Comparison of ENCODE assay signal across 9 mouse cellular contexts in the genomic region with DNA sequence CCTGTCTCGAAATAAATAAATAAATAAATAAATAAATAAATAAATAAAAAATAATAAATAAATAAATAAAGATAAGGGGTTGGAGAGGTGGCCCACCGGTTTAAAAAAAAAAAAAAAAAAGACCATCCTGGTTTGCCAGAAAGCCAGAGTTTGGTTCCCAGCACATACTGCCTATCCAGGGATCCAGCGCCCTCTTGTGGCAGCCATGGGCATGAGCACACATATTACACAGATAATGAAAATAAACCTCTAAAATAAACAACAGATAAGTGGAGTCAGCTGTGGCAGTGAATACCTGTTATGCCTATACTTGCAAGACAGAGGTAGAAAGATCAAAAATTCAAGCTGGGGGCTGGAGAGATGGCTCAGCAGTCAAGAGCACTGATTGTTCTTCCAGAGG. TPM values are rescaled to one million over a fixed set of nuclear protein-coding genes. Genes with fewer than 3 reads are reported as not detected.
A peak's percentile ranks its signal among the peaks of the same experiment; 100 is the strongest.
DNase-seq lines count a peak whose midpoint lies in the region; ATAC-seq lines count a peak whose summit lies in the region.
"Had no signal": no experiment of that assay in that cellular context is flagged by ENCODE, and none has a peak within 500 bp of the region (broad histone marks: within the 10 kb centered on the region; RNA-seq: fewer than 3 reads in every experiment).

No protein-coding gene starts in this region.

- H3K9ac ChIP-seq in forebrain, embryonic 11.5 days (ENCODE audit: low read length) = no peak overlapping the region
- no peak overlapping the region for H3K9ac ChIP-seq in forebrain, embryonic 12.5 days
- H3K9ac ChIP-seq in midbrain, embryonic 11.5 days (ENCODE audit: low read length) = no peak overlapping the region
- no peak overlapping the region for H3K9ac ChIP-seq in midbrain, embryonic 16.5 days (ENCODE audit: low read depth, low read length)
- H3K9ac ChIP-seq: lung, embryonic 15.5 days had no signal

- peak; percentile 81 for DNase-seq in forebrain, embryonic 11.5 days (ENCODE audit: low spot score)
- DNase-seq in midbrain, embryonic 11.5 days (ENCODE audit: low spot score, missing footprints) = peak; percentile 91
- DNase-seq in c-Kit-negative CD71-positive TER-119-positive erythroid progenitor cells, embryonic 14.5 days (ENCODE audit: low read depth, low spot score) = peak; percentile 48
- peak; percentile 73 for DNase-seq in limb, embryonic 10.5 days (ENCODE audit: low spot score)
- DNase-seq in spleen, postnatal 36 days (ENCODE audit: low spot score in 2 of 2) = peak; percentile 49 to 54
- no peak for DNase-seq in left cerebral cortex, adult 11 months (ENCODE audit: low spot score)

- ATAC-seq in forebrain, embryonic 11.5 days (replicated peaks; ENCODE audit: low FRiP score) = no peak
- ATAC-seq in forebrain, embryonic 12.5 days (ENCODE audit: low FRiP score) = no peak
- no peak for ATAC-seq in midbrain, embryonic 11.5 days (ENCODE audit: low FRiP score)
- no peak for ATAC-seq in midbrain, embryonic 16.5 days

- no peaks in the 10 kb centered on the region for H3K9me3 ChIP-seq in forebrain, embryonic 11.5 days (ENCODE audit: control insufficient read depth, low read length)
- H3K9me3 ChIP-seq in forebrain, embryonic 12.5 days = no peaks in the 10 kb centered on the region
- no peaks in the 10 kb centered on the region for H3K9me3 ChIP-seq in midbrain, embryonic 11.5 days (ENCODE audit: control insufficient read depth, low read length)
- H3K9me3 ChIP-seq in midbrain, embryonic 16.5 days (replicated peaks; ENCODE audit: control insufficient read depth, low read length, poor library complexity, severe bottlenecking) = no peaks in the 10 kb centered on the region
- H3K9me3 ChIP-seq in limb, embryonic 10.5 days (replicated peaks) = no peaks in the 10 kb centered on the region
- H3K9me3 ChIP-seq: lung, embryonic 15.5 days had no signal

- H3K4me1 ChIP-seq in forebrain, embryonic 11.5 days (replicated peaks; ENCODE audit: control insufficient read depth, insufficient read depth, low read length) = peaks cover 26% of the 10 kb centered on the region; the same call in 1 of the 2 replicates
- H3K4me1 ChIP-seq in forebrain, embryonic 12.5 days = peaks cover 47% of the 10 kb centered on the region
- H3K4me1 ChIP-seq in midbrain, embryonic 11.5 days (ENCODE audit: control insufficient read depth, insufficient read depth, low read length) = peaks cover 40% of the 10 kb centered on the region
- peaks cover 11% of the 10 kb centered on the region for H3K4me1 ChIP-seq in midbrain, embryonic 16.5 days (ENCODE audit: control insufficient read depth, insufficient read depth, low read length)
- peaks cover 72% of the 10 kb centered on the region for H3K4me1 ChIP-seq in limb, embryonic 10.5 days

- peaks cover 11% of the 10 kb centered on the region; the same call in 1 of the 2 replicates for H3K27me3 ChIP-seq in forebrain, embryonic 11.5 days (ENCODE audit: control insufficient read depth, insufficient read depth, low read length)
- peaks cover 26% of the 10 kb centered on the region for H3K27me3 ChIP-seq in forebrain, embryonic 12.5 days
- H3K27me3 ChIP-seq in midbrain, embryonic 11.5 days (ENCODE audit: control insufficient read depth, insufficient read depth, low read length) = no peaks in the 10 kb centered on the region
- peaks cover 8% of the 10 kb centered on the region; the same call in 1 of the 2 replicates for H3K27me3 ChIP-seq in midbrain, embryonic 16.5 days (ENCODE audit: control insufficient read depth, insufficient read depth, low read depth, low read length)
- H3K27me3 ChIP-seq in limb, embryonic 10.5 days (ENCODE audit: low read depth, poor library complexity, severe bottlenecking) = no peaks in the 10 kb centered on the region
- H3K27me3 ChIP-seq: lung, embryonic 15.5 days had no signal

- H3K36me3 ChIP-seq in forebrain, embryonic 11.5 days (ENCODE audit: control insufficient read depth, insufficient read depth, low read length) = no peaks in the 10 kb centered on the region
- H3K36me3 ChIP-seq in forebrain, embryonic 12.5 days (replicated peaks) = no peaks in the 10 kb centered on the region
- H3K36me3 ChIP-seq in midbrain, embryonic 11.5 days (ENCODE audit: control insufficient read depth, insufficient read depth, low read length) = no peaks in the 10 kb centered on the region
- no peaks in the 10 kb centered on the region for H3K36me3 ChIP-seq in midbrain, embryonic 16.5 days (ENCODE audit: control insufficient read depth, insufficient read depth, low read length)
- peaks cover 9% of the 10 kb centered on the region; the same call in 1 of the 2 replicates for H3K36me3 ChIP-seq in limb, embryonic 10.5 days
- H3K36me3 ChIP-seq: lung, embryonic 15.5 days had no signal

- H3K4me2 ChIP-seq in forebrain, embryonic 11.5 days (ENCODE audit: low read depth, low read length, severe bottlenecking) = no peak overlapping the region
- no peak overlapping the region for H3K4me2 ChIP-seq in forebrain, embryonic 12.5 days
- no peak overlapping the region for H3K4me2 ChIP-seq in midbrain, embryonic 11.5 days
- no peak overlapping the region for H3K4me2 ChIP-seq in midbrain, embryonic 16.5 days (ENCODE audit: low read length)
- H3K4me2 ChIP-seq: lung, embryonic 15.5 days had no signal

- no peak overlapping the region for H3K4me3 ChIP-seq in forebrain, embryonic 11.5 days (ENCODE audit: low read depth, low read length)
- H3K4me3 ChIP-seq in forebrain, embryonic 12.5 days (replicated peaks) = no peak overlapping the region
- H3K4me3 ChIP-seq in midbrain, embryonic 11.5 days (ENCODE audit: low read depth, low read length) = no peak overlapping the region
- no peak overlapping the region for H3K4me3 ChIP-seq in midbrain, embryonic 16.5 days (ENCODE audit: low read depth, low read length)
- no peak overlapping the region for H3K4me3 ChIP-seq in limb, embryonic 10.5 days
- H3K4me3 ChIP-seq: lung, embryonic 15.5 days had no signal

- H3K27ac ChIP-seq in forebrain, embryonic 11.5 days (ENCODE audit: low read depth, low read length) = no peak overlapping the region
- H3K27ac ChIP-seq in forebrain, embryonic 12.5 days = no peak overlapping the region
- no peak overlapping the region for H3K27ac ChIP-seq in midbrain, embryonic 11.5 days (ENCODE audit: low read depth, low read length)
- H3K27ac ChIP-seq in midbrain, embryonic 16.5 days (ENCODE audit: low read length) = no peak overlapping the region
- peak overlapping the region; percentile 84 for H3K27ac ChIP-seq in limb, embryonic 10.5 days

- 38% methylated on average over 3 of the region's 3 CpGs for WGBS in forebrain, embryonic 11.5 days
- 34% methylated on average over 3 of the region's 3 CpGs for WGBS in forebrain, embryonic 12.5 days
- 45% methylated on average over 3 of the region's 3 CpGs for WGBS in midbrain, embryonic 11.5 days
- 39% methylated on average over 3 of the region's 3 CpGs for WGBS in midbrain, embryonic 16.5 days
- WGBS in limb, embryonic 10.5 days = 44% methylated on average over 3 of the region's 3 CpGs

RNA-seq across cellular contexts. Expression of gene Id3, which starts 6.4 kb away (rescaled TPM):
- polyA plus RNA-seq in forebrain, embryonic 11.5 days (2014; fragmentation: Nextera tagmentation; extraction: Ambion mirVana) = 351 and 380 TPM in 2 replicates
- polyA plus RNA-seq in forebrain, embryonic 12.5 days (2016; fragmentation: Nextera tagmentation; extraction: Ambion mirVana) = 173 and 228 TPM in 2 replicates
- 500 and 543 TPM in 2 replicates for polyA plus RNA-seq in midbrain, embryonic 11.5 days (2014; fragmentation: Nextera tagmentation; extraction: Ambion mirVana)
- polyA plus RNA-seq in midbrain, embryonic 16.5 days (2015; fragmentation: Nextera tagmentation; extraction: Ambion mirVana) = 110 and 114 TPM in 2 replicates
- 375 and 475 TPM in 2 replicates for polyA plus RNA-seq in limb, embryonic 10.5 days (2016; fragmentation: Nextera tagmentation; extraction: Ambion mirVana)

RNA-seq across cellular contexts. Expression of gene E2f2, which starts 22.5 kb away (rescaled TPM):
- 9.4 and 10.2 TPM in 2 replicates for polyA plus RNA-seq in forebrain, embryonic 11.5 days (2014; fragmentation: Nextera tagmentation; extraction: Ambion mirVana)
- polyA plus RNA-seq in forebrain, embryonic 12.5 days (2016; fragmentation: Nextera tagmentation; extraction: Ambion mirVana) = 13.4 and 14.6 TPM in 2 replicates
- polyA plus RNA-seq in midbrain, embryonic 11.5 days (2014; fragmentation: Nextera tagmentation; extraction: Ambion mirVana) = 6.8 and 8.0 TPM in 2 replicates
- 1.4 and 1.6 TPM in 2 replicates for polyA plus RNA-seq in midbrain, embryonic 16.5 days (2015; fragmentation: Nextera tagmentation; extraction: Ambion mirVana)
- polyA plus RNA-seq in limb, embryonic 10.5 days (2016; fragmentation: Nextera tagmentation; extraction: Ambion mirVana) = 6.4 and 7.3 TPM in 2 replicates

RNA-seq across cellular contexts. Expression of gene Asap3, which starts 56.4 kb away (rescaled TPM):
- polyA plus RNA-seq in forebrain, embryonic 11.5 days (2014; fragmentation: Nextera tagmentation; extraction: Ambion mirVana) = 4.1 and 4.3 TPM in 2 replicates
- polyA plus RNA-seq in forebrain, embryonic 12.5 days (2016; fragmentation: Nextera tagmentation; extraction: Ambion mirVana) = 5.9 and 6.4 TPM in 2 replicates
- 2.8 and 3.2 TPM in 2 replicates for polyA plus RNA-seq in midbrain, embryonic 11.5 days (2014; fragmentation: Nextera tagmentation; extraction: Ambion mirVana)
- polyA plus RNA-seq in midbrain, embryonic 16.5 days (2015; fragmentation: Nextera tagmentation; extraction: Ambion mirVana) = 4.5 and 5.1 TPM in 2 replicates
- polyA plus RNA-seq in limb, embryonic 10.5 days (2016; fragmentation: Nextera tagmentation; extraction: Ambion mirVana) = 2.3 and 3.7 TPM in 2 replicates
